Mouse (Mus musculus) adrenal gland, adult 8-10 months (tissue): ENCODE data around the gene Gm20431. TPM values are rescaled to one million over a fixed set of nuclear protein-coding genes. Genes with fewer than 3 reads are reported as not detected.

Source experiments
- DNase-seq: peaks from one replicate; pipeline ENCODE4 v3.0.0; 2022
- total RNA-seq, 4 experiments: library from RNA; stranded (reverse); gene quantifications; 2 replicates each; pipeline ENCODE4 v1.2.4; 2022

Gm20431 gene
- total RNA-seq, 4 experiments from 2014 or later: 19.9 to 23.9 (median 22.1) TPM

DNA sequence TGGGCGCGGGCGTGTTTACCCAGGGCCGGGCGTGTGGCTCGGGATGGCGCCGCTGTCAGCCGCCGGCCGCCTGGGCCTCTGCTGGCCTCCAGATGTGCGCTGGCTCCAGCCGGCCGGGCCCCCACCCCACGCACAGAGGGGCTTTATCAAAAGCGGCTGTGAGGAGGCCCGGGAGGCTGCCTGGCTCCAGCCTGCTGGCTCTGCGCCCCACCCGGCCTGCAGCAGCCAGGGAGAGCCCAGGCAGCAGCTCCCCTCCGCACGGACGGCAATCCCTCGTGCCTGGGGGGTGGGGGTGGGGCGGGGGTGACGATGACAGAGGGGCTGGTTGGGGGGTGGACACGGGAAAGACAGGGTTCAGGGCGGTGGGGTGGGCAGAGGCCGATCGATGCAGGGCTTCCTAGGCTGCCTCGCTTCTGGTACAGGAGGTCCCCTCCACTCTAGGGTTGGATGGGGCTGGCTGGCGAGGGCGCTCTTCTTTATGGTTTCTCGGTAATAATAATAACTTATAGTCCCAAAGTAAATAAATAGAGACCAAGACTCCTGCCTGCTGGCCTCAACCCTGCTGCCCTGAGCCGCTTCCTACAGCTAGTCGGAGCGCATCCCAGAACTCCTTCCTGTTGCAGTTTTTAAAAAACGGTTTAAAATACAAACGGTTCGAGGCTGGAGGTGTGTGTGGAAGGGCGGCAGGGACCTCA, 63.7 kb downstream of the Gm20431 start:
- no peak for DNase-seq

DNA sequence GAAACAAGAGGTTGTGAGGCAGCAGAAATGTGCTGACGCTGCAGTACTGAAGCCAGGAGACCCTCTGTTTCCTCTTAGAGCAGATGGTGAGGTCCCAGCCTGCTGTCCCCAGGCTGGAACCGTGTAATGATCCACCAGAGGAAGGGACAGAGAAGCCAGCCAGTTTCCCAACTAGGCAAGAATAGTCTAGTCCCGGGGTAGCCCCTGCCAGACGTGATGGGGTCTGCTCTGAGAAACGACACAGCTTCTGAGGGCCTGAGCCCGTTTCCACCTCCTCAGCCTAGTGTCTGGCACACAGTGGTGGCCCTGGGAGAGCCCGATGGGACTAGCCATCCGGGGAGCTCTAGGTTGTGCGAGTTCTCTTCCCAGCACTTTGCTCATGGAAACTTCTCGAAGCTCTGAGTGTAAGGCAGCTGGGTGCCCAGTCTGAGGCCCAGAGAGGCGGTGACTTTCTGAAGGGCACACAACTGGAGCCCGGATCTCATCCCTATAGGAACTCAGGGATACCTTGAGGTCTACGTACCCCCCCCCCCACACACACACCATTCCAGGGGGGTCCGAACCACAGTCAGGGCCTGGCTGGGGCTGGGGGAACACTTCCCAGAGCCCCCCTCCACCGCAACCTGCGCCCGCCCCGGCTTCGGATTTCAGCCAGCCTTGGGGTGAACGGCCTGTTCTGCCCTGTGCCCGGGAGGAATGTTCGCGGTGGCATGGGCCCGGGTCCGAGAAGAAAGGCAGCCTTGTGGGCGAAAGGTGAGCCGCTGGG, 64.4 kb downstream of the Gm20431 start:
- no peak for DNase-seq

DNA sequence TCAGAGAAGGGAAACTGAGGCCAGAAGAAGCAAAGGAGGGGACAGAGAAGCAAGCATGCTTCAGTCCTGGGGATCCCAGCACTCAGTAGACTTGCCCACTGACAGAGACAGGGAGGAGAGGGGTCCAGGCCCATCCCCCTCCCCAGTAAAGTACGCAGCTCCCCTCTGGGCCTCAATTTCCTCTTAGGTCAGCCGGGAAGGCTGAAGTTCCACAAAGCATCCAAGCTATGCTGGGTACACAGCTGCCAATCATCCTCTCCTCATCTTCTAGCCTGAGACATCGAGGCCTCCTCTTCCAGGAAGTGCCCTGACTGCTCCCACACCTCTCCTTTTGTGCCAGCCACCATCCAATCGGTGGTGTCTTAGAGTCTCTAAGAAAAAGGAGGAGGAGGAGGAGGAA, 65.0 kb downstream of the Gm20431 start:
- no peak for DNase-seq

DNA sequence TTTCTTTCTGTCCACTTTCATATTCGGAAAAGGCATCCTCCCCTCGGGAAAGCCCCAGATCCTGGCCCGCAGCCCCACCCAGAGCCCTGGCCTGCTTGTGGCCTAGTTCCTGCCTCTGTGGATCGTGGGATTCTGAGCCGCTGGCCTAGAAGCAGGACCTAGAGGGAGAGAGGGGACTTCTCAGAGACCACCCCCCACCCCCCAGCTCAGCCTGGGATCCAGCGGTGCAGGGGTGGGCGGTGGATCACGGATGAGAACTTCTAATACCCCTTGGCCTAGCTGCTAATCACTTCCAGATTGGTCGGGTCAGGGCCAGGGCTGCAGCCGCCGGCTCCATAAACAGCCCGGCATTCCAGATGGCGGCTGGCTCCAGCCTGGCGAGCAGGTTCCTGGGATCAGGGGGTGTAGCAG, 65.5 kb downstream of the Gm20431 start:
- no peak for DNase-seq

DNA sequence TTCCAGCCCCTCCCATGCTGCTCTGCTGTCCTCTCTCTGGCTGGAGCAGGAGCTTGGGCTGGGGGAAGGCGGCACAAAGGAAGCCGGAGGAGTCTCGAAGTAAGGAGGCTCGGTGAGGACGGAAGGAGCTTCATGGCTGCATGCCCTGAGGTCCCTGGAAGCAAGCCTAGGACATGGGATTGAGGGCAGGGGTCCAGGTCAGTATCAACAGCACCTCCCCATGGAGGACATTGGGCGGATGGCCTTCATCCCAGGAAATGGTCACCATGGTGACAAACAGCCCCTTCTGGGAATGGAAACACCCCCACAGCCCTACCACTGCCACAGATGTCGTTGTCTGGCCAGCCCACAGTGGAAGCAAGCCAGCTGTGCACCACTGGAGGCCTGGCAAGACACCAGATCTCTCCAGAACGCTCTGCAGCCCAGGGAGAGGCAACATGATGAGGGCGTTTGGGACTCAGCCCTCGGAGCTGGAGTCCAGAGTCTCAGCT, 66.8 kb downstream of the Gm20431 start:
- peak; percentile 79 for DNase-seq

DNA sequence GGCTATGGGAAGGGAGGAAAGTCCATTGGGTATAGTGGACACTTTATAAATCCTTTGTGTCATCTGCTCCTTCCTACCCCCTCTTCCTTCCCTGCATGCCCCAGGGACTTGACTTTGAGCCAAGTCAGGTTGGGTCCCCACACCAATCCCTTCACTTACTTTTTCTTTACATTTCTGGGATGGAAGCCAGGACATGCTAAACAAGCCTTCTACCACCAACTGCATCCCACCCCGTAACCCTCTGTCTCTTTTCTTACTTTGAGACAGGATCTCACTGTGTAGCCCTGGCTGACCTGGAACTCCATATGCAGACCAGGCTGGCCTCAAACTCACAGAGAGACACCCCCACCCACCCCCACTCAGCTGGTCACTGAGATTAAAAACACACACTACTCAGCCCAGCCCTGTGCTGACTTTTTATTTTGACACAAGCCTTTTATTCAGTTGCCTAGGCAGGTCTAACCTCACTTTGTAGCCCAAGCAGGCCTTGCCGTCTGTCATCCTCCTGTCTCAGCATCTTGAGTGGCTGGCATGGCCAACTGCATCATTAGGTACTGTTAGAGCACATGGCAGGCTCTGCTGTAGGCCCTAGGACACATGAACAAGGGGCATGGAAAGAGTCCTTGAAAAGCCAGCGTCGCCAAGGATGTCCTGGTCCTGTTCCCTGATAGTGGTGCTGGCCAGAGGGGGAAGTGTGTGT, 67.6 kb downstream of the Gm20431 start:
- no peak for DNase-seq

DNA sequence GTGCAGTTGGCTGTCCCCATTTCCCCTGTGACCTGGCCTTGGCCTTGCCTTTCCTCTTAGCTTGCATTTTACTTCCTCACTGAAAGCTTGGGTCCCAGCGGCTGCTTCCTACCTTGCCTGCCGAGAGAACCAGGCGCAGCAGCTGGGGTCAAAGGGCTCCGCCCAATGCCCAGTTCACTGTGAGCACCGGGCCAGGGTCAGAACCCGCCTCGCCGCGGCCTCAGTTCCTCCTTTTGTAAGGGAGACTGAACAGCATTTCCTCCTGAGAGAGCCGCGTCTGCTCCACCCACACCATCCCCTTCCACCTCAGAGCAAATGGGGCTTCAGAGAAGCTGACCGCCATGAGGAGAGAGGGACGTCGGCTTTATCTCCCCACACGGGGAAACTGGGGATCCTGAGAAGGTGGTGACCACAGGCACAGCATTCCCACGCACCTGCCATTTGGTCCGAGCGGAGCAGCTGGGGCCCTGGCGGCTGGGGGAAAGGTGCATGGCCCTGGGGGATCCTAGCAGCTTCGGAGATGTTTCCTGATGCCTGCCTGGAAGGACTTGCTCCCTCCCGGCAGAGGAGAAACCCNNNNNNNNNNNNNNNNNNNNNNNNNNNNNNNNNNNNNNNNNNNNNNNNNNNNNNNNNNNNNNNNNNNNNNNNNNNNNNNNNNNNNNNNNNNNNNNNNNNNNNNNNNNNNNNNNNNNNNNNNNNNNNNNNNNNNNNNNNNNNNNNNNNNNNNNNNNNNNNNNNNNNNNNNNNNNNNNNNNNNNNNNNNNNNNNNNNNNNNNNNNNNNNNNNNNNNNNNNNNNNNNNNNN, 72.3 kb downstream of the Gm20431 start:
- DNase-seq: peak; percentile 60

DNA sequence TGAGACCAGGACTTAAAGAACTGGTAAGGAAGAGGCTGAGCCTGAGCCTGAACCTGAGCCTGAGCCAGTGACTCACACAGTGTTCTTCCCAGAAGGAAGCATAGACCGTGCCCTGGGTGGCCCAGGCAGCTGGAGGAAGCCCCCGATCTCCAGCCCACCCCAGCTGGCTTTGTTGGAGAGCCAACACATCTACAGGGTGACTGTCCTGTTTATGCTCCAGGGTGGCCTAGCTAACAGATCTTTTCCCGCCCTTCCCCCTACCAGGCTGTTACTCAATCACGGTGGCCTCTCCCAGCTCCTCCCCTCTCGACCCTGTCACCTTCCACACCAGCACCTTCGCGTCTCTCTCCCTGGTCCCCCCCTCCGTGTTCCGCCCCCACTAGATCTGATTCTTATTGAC, 74.3 kb downstream of the Gm20431 start:
- DNase-seq: no peak

DNA sequence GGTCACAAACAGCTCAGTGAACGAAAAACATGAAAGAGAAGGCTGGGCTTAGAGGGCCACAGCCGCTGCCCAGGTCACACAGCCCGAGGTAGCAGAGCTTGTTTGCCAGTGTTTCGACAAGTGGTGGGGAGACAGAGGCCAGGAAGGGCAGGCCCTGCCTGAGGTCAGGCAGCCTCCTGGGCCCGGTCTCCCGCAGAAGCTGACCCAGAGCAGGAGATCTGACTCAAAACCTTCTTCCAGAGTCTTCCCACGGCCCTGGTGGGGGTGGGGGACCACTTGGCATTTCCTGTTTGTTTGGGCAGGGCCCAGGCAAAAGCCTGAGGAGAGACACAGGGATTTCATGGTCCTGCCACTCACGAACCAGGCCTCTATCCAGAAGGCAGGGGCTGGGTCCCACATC, 75.3 kb downstream of the Gm20431 start:
- peak; percentile 59 for DNase-seq

DNA sequence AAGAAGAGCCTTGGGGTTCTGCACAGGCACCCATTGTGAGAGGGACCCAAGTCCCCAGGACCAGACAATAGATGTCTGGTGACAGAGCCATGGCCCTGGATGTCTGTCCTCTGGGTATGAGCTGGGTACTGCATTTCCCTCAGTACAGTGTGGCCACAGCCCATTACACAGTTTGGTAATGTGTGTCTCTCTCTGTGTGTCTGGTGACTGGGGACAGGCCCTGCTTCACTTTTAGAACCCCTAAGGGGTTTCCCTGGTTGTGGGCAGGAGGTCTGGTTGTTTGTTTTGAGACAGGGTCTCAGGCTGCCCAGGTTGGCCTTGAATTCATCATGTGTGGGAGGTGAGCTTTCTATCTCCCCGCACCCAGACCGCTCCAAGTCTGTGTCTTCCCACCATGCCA, 76.0 kb downstream of the Gm20431 start:
- no peak for DNase-seq

DNA sequence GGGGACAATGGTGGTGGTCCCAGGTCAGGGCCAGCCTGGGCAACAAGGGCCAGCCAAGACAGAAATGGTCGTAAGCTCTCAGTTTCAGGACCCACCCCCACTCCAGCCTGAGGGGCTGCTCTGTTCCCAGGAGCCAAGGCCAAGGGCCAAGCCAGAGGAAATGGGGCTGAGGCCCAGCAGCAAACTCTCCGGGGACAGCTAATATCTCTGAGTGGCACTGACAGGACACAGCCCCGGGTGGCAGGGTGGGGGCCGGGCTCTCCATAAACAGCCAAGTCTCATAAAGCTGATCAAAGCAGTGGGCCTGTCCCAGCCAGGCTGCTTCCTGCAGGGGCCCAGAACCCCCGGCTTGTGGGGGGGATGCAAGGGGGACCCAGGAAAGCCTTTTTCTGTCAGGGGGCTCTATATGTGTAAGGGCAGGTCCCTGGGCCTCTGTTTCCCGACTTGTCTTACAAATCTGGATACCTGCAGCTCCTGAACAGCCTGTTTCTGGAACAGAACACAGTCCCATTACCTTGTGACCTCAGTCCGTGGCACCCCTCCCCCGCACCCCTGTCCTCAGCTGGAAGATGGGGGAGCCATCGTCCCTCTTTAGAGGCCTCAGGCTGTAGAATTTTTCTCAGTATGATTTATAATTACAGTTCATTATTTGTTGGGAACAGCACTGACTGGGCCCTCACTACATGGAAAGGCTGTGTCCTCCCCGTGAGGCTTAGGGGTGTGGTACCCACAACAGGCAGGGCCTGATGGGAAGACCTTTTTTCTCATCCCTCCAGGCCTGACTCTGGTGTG, 77.9 kb downstream of the Gm20431 start:
- no peak for DNase-seq

DNA sequence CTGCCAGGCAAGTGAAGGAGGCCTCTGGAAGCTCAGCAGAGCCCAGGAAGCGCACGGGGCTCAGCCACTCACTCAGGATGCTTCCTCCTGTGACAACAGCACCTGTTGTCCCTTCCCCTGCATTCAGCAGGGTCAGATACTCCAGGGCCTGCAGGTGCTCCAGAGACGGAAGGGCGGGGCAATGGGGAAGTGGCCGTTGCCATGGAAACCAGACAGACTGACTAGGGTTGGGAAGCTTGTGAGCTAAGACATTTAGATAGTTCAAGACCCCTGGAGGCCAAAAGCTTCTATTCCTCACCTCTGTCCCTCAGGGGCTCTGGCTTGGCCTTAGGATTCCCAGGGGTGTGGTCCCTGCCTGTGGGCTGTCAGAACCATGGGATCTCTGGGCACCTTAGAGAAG, 82.8 kb downstream of the Gm20431 start:
- DNase-seq: no peak

DNA sequence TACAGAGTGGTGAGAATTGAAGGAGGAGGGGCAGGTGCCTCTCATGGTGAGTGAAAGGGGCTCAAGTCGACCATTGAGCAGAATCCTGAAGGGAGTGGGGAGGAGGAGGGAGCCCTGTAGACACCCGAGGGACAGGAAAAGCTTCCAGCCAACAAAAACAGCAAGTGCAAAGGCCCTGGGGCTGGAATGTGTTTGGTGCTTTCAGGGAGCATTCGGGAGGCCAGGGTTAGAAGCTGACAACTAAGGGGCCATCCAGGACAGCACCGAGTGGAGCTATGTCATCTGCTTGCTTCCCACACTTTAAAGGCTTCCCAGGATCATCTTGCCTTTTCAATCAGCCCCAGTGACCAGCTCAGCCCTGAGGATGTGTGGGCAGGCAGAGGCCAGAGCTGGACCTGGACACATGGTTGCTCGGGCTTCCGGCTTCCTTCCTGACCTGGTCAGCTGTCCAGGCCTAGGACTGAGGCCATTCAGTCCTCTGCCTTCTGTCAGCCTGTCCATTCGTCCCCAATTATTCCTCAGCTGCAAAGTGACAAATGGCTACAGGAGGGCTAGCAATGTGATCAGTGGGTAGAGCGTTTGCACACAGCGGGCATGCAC, 84.0 kb downstream of the Gm20431 start:
- DNase-seq: no peak

DNA sequence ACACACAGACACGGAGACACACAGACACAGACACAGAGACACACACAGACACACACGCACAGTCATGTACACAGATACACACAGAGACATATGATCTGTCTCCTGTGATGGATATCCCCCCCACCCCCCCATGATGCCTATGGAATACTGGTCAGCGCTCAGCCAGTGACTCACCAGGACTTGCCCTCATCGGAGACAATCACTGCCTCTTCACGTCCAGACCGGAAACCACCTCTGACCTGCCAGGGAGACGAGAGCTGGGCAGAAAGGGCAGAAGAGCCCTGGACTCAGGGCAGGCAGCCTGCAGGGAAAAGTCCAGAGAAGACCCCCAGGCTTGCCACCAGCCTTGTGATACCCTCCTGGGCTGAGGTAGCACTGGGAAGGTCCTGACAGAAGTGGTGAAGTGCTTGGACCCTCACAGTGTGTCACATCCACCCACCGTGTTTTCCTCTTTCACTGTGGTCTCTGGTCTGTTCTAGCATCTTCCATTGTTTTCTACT, 85.1 kb downstream of the Gm20431 start:
- DNase-seq: no peak

DNA sequence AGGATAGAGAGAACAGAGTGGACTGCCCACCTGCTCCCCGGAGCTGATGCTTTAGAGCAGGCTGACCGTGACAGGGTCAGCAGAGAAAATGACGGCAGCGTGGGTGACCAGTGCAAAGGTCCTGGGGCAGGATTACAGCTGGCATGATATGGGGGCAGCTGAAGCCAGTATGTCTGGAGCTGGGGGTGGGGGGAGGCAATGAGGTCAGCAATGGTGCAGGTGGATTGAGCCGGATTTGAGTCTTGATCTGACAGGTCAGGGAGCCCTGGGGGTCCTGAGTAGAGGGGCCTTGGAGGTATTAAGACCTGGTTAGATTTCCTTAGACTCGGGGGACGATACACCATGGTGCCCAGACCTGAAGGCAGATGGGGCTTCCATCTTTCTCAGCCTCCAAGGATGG, 85.7 kb downstream of the Gm20431 start:
- no peak for DNase-seq

DNA sequence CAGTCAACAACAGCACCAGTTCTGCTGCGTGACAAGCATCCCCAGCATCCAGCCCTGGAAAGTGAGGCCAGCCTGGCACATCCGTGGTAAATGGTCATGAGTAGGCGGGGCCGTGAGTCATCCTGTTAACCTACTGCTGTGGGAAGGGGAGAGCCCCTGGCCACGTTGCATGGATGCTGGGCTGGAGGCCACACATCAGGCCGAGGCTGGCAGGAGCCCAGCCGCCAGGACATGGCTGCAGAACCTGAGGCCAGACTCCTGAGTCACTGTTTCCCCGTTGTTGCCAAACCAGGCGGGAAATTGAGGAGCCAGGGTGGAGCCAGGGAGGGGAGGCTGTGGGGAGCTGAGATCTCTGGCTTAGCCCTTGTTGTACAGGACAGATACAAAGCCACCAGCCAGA, 86.5 kb downstream of the Gm20431 start:
- peak; percentile 65 for DNase-seq

DNA sequence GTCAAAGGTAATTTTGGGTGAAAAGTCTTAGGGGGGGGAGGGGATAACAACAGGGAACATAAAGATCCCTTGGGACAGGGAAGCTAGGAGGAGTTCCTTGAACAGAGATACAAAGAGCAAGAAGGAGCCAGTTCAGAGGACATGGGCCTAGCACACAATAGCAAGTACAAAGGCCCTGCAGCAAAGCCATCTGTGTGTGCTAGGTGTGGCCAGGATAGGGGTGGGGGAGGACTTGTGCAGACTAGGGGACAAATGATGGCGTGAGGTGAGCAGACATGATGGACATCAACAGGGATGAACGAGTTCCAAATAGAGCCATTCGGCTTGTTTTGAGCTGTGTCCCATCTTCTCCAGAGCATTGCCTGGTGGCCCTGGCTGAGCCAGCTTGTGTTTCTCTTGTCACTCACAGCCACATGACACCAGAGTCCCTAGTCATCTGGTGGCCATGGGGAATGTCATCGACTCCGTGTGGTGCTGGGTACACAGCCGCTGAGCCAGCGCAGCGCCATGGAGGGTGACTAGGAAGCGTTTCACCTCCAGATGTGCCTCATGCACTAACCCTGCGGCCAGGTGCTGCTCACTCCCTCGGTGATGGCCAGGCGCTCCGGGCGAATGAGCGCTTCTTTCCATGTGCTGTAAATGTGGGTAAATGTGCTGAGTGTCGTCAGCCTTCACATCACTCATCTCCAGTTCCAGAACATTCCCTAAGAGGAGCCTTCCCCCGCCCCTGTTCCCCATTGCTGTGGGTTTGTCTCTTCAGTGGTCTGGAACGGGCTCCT, 89.7 kb downstream of the Gm20431 start:
- DNase-seq: no peak

DNA sequence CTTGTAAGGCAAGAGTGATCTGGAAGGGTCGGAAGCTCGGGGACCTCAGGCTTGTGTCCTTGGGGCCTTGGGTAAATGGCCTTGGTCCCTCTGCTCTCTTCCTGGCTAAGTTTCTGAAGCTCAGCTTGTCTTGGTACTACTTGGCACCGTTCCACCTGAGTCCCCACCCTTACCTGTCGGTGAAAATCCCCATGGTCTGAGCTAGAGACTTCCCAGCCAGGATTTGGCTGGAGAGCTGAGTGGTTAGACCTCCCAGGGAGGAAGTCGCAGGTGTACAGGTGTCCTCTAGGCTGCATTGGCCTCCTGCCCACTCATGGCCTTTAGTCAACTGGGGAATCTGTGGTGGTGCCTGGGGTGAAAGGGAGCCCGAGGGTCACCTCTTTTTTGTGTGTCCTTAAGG, 90.5 kb downstream of the Gm20431 start:
- no peak for DNase-seq

DNA sequence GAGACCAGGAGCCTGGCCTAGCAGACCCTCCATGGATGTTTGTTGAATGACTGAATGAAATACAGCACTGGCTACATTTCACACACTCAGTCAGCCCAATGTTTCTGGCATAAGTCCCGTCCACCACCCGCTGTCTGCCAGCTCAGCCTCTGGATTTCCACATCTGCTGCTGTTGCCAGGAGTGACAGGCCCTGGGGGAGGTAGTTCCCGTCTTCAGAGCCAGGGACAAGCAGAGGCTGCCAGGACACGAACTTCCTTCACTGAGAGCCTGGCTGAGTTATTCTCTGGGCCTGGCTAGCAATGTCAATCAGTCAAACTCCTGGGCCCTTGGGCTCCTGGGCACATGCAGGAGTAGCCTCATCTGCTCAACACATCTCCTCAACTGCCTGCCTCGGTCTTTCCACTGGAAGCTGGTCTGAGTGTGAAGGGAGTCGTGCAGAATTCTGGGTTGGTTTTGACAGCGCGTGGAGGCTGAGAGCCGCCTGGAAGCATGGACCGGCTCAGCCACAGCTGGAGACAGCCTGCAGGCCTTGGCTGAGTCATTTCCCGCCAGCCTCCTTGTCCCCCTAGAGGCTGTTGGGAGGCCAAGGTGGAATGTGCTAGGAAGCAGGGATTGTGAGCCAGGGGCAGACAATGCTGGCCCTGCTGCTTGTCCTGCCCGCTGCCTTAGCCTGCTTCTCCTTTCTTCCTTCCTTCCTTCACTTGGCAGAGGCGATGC, 91.2 kb downstream of the Gm20431 start:
- peak; percentile 91 for DNase-seq

DNA sequence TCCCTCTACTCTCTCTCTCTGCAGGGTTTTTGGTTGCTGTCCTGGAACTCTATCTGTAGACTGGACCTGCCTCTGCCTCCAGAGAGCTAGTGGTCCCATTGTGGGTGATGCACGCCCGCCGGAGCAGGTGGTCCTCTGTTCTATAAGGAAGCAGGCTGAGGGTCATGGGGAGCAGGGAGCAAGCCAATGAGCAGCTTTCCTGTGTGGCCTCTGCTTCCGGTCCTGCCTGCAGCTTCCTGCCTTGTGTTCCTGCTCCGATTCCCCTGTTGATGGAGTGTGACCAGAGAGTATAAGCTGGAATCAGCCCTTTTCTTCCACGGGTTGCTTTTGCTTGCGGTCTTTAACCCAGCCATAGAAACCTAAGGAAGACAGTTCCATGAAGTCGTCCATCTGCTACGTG, 93.2 kb downstream of the Gm20431 start:
- no peak for DNase-seq
